Mouse (Mus musculus) forebrain, postnatal 0 days (tissue): Measurements from ENCODE around the gene Rtl5. TPM values are rescaled to one million over a fixed set of nuclear protein-coding genes. Genes with fewer than 3 reads are reported as not detected.

Source experiments
- ATAC-seq: fragments of 200-750 bp; cut with Nextera tagmentation; 2 replicates; pipeline ENCODE4 v1.8.0; 2017; ENCODE audit warnings: mild to moderate bottlenecking, moderate library complexity
- DNase-seq: peaks from one replicate; pipeline ENCODE4 v3.0.0-alpha.2; 2015
- H3K27ac ChIP-seq: fragments of 300-500 bp; sonication (generic); 2 replicates; pipeline ENCODE4 v1.5.1; 2014; ENCODE audit warnings: low read depth, mild to moderate bottlenecking, antibody characterized with exemption, low read length, moderate library complexity, mixed read lengths
- H3K27me3 ChIP-seq: fragments of 300-500 bp; sonication (generic); 2 replicates; pipeline ENCODE4 v1.6.1; 2014; ENCODE audit warnings: mild to moderate bottlenecking, low read length, mixed read lengths; ENCODE audit not compliant: insufficient read depth
- H3K36me3 ChIP-seq: fragments of 300-500 bp; sonication (generic); 2 replicates; pipeline ENCODE4 v1.6.1; 2014; ENCODE audit warnings: mild to moderate bottlenecking, moderate library complexity; ENCODE audit not compliant: insufficient read depth
- H3K4me1 ChIP-seq: fragments of 300-500 bp; sonication (generic); 2 replicates; pipeline ENCODE4 v1.6.1; 2014; ENCODE audit warnings: antibody characterized with exemption; ENCODE audit not compliant: insufficient read depth
- H3K4me2 ChIP-seq: fragments of 300-500 bp; sonication (generic); 2 replicates; pipeline ENCODE4 v1.6.1; 2014; ENCODE audit warnings: low read depth, mild to moderate bottlenecking, moderate library complexity
- H3K4me3 ChIP-seq: fragments of 300-500 bp; sonication (generic); 2 replicates; pipeline ENCODE4 v1.5.1; 2014; ENCODE audit warnings: low read depth, low read length, mixed read lengths
- H3K9ac ChIP-seq: fragments of 300-500 bp; sonication (generic); 2 replicates; pipeline ENCODE4 v1.6.1; 2014; ENCODE audit warnings: mild to moderate bottlenecking
- H3K9me3 ChIP-seq: fragments of 300-500 bp; sonication (generic); 2 replicates; pipeline ENCODE4 v1.6.1; 2016; ENCODE audit warnings: low read length
- CTCF ChIP-seq: sonication (generic); IDR thresholded peaks from 2 replicates; pipeline ENCODE4 v1.5.1; 2016; ENCODE audit warnings: antibody characterized with exemption, control low read depth, low read depth
- WGBS: fragments of 180-500 bp; shearing (Covaris S2); extraction: QIAGEN DNeasy Blood & Tissue Kit; methylation state at CpG from one replicate; pipeline ENCODE4 v1.1.7; 2014; 5-methylcytosine and 5-hydroxymethylcytosine counted together
- polyA plus RNA-seq: library from polyadenylated mRNA; unstranded; fragments of >200 nt; fragmentation: Nextera tagmentation; extraction: Ambion mirVana; gene quantifications from 2 replicates; pipeline ENCODE4 v1.2.1, GENCODE M21; 2015
- total RNA-seq: library from RNA; depleted of rRNA; stranded (reverse); fragments of >200 nt; gene quantifications from 2 replicates; pipeline ENCODE4 v1.2.3, GENCODE M21; 2014

Rtl5 gene
- total and polyA plus RNA-seq, 2 experiments from 2014 or later = 6.0 to 39.5 TPM

- no peak for ATAC-seq
- no peaks in the 10 kb centered on the region for H3K9me3 ChIP-seq
- TF ChIP-seq CTCF = no peak
- no peak overlapping the region for H3K4me3 ChIP-seq
- H3K36me3 ChIP-seq = no peaks in the 10 kb centered on the region
- DNase-seq = no peak
- no peak overlapping the region for H3K4me2 ChIP-seq
- H3K27ac ChIP-seq = no peak overlapping the region
- WGBS = 79% methylated on average over 7 of the region's 7 CpGs
- H3K27me3 ChIP-seq = no peaks in the 10 kb centered on the region
- H3K9ac ChIP-seq = no peak overlapping the region
- 0 out of 2 replicates have a peak, but pooled peaks cover under 1% of the 10 kb centered on the region for H3K4me1 ChIP-seq
These were observed 6.0 kb upstream of the Rtl5 start for GRCm38 (mm10) chrX:102076886-102077765.

GRCm38 (mm10) chrX:102075158-102075557 lies 4.1 kb upstream of the Rtl5 start:
- DNase-seq (no peak), ATAC-seq (no peak)
- no peak overlapping the region for H3K4me3 ChIP-seq
- H3K9me3 ChIP-seq = no peaks in the 10 kb centered on the region
- no peak overlapping the region for H3K4me2 ChIP-seq
- no peak overlapping the region for H3K9ac ChIP-seq
- H3K4me1 ChIP-seq = no peaks in the 10 kb centered on the region
- H3K36me3 ChIP-seq = no peaks in the 10 kb centered on the region
- WGBS = 83% methylated on average over 4 of the region's 4 CpGs
- no peaks in the 10 kb centered on the region for H3K27me3 ChIP-seq
- H3K27ac ChIP-seq = no peak overlapping the region
- no peak for TF ChIP-seq CTCF

DNA sequence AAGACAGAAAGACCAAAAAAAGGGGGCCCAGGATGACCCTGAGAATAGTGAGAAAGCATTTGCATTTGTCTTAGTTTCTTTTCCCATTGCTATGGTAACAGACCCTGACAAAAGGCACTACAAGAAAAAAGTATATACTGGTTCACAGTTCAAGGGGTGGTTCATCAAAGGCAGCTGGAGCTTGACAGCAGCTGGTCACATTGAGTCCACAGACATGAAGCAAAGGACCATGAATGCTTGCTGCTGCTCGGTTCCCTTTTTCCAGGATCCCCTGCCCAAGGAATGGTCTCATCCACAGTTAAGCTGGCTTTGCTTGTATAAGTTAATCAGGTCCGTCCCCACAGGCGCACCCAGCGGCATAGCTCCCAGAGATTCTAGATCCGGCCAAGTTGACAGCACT lies 3.3 kb upstream of the Rtl5 start:
- WGBS = 78% methylated on average over 5 of the region's 5 CpGs
- H3K27me3 ChIP-seq = no peaks in the 10 kb centered on the region

GRCm38 (mm10) chrX:102073605-102074325 lies 2.7 kb upstream of the Rtl5 start:
- Histone ChIP-seq H3K9me3 (no peaks in the 10 kb centered on the region), H3K4me2 (no peak overlapping the region), H3K36me3 (no peaks in the 10 kb centered on the region), H3K9ac (no peak overlapping the region), H3K27me3 (no peaks in the 10 kb centered on the region), H3K27ac (no peak overlapping the region), H3K4me1 (no peaks in the 10 kb centered on the region), H3K4me3 (no peak overlapping the region)
- no peak for DNase-seq
- ATAC-seq = no peak
- no peak for TF ChIP-seq CTCF
- 81% methylated on average over 14 of the region's 14 CpGs for WGBS

More for the DNA sequence above, 3.3 kb upstream of the Rtl5 start:
- Histone ChIP-seq H3K4me3 (no peak overlapping the region), H3K9me3 (no peaks in the 10 kb centered on the region), H3K4me2 (no peak overlapping the region), H3K9ac (no peak overlapping the region), H3K27ac (no peak overlapping the region), H3K4me1 (no peaks in the 10 kb centered on the region), H3K36me3 (no peaks in the 10 kb centered on the region)
- ATAC-seq = no peak
- no peak for DNase-seq
- TF ChIP-seq CTCF = no peak

- WGBS = 13% methylated on average over 2 of the region's 2 CpGs
- no peaks in the 10 kb centered on the region for H3K36me3 ChIP-seq
- H3K4me2 ChIP-seq = peak overlapping the region; percentile 55
- H3K4me1 ChIP-seq = no peaks in the 10 kb centered on the region
- no peaks in the 10 kb centered on the region for H3K9me3 ChIP-seq
- no peaks in the 10 kb centered on the region for H3K27me3 ChIP-seq
- H3K27ac ChIP-seq = peak overlapping the region; percentile 73
- TF ChIP-seq CTCF = no peak
- DNase-seq = no peak
- peak overlapping the region; percentile 33 for H3K9ac ChIP-seq
- ATAC-seq = no peak; the same call in 1 of the 2 replicates
- peak overlapping the region; percentile 47 for H3K4me3 ChIP-seq
These were observed 413 bp upstream of the Rtl5 start for GRCm38 (mm10) chrX:102071517-102071916.

- ATAC-seq (no peak), DNase-seq (no peak)
- no peak overlapping the region for H3K4me2 ChIP-seq
- TF ChIP-seq CTCF = no peak
- H3K9ac ChIP-seq = no peak overlapping the region
- no peaks in the 10 kb centered on the region for H3K27me3 ChIP-seq
- 93% methylated on average over 24 of the region's 24 CpGs for WGBS
- no peaks in the 10 kb centered on the region for H3K9me3 ChIP-seq
- no peak overlapping the region for H3K27ac ChIP-seq
- no peaks in the 10 kb centered on the region for H3K4me1 ChIP-seq
- H3K4me3 ChIP-seq = no peak overlapping the region
- no peaks in the 10 kb centered on the region for H3K36me3 ChIP-seq
These were observed 2.1 kb downstream of the Rtl5 start for GRCm38 (mm10) chrX:102068811-102069540.
